Mouse (Mus musculus): ENCODE results near the gene Gm10320.

Gene Gm10320

DNA sequence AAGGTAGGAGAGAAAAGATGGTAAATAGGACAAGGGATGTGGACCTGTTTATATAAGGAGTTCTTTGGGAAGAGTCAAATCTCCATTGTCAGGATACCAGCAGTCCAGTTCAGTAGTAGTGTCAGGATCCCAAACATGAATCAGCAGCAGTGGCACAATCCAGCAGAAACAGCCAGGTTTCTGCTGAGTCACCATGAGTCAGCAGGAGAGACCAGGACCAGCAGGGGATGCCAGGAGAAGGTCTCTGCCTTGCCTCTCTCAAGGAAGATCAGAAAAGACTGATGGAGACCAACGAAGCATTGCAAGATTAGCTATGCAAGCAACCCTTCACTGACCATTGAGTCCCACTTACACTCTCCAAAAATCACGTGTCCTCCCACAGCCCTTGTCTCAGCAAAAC lies 35.4 kb downstream of the Gm10320 start:
- no peak for DNase-seq

GRCm38 (mm10) chr13:98455646-98456045 lies 36.2 kb downstream of the Gm10320 start:
- DNase-seq = no peak

DNA sequence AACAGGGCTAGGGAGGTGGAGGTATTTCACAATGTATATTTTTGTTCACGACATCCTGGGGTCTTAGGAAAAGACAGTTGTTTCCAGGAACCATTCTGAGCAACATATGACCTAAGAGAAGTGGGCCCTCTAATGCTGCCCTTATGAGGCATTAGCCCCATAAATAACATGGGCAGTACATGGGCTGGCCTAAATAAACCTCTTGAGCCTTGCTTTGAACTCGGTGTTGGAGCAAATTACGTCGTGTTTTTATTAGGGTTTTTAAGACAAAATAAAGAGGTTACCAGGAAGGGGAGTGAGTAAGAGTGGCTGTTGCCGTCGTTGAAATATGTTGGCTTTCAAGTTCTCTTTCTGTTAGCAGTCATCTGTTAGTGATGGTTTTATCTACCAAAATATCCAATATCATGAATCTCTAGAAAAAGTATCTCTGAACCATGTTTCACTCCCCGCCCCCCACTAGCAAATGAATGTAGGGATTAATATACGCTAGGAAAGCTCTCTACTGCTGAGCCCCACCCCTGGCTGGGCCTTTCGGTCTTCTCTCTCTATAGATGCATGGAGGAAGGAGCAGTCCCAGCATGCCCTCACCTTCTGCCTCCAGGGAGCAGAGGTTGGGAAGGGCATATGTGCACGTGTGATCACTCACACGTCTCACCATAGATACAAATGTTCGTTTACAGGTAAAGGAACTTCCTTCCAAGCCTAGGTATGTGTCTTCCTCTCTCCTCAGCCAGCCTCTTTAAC lies 37.4 kb downstream of the Gm10320 start:
- no peak for DNase-seq

- no peak for DNase-seq
Measured at GRCm38 (mm10) chr13:98453146-98453545, 38.7 kb downstream of the Gm10320 start.

DNA sequence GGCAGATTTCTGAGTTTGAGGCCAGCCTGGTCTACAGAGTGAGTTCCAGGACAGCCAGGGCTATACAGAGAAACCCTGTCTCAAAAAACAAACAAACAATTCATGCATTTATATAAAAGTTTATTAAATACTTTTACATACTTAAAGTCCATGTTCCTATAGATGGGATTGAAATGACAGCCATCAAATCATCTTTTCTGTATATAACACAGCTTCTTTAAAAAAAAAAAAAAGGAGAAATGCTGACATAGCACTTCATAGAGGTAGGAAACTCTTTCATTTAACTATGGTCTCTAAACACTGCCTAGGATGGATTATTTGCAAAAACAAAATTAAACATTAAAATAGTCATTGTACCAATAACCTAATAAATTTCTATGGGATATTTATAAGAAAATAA lies 43.1 kb downstream of the Gm10320 start:
- DNase-seq = no peak

DNA sequence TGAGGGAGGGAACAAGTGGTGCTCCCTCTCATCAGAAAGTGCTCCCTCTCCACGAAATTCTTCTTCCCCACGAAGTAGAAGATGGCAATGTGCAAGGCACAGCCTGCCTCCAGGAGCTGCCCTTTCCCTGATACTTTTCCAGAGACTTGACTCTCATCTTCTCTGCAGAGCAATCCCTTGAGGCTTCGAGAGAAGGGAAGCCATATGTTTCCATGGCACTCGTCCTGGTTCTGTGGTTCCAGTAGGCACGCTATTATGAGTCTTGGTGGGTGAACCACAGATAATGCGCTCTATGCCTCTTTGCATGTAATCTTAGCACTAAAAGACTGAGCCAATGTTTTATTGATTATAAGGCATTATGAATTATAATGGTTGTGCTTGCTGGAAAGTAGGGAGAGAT lies 44.1 kb downstream of the Gm10320 start:
- no peak for DNase-seq

GRCm38 (mm10) chr13:98445391-98446125 lies 46.2 kb downstream of the Gm10320 start:
- DNase-seq = no peak

DNA sequence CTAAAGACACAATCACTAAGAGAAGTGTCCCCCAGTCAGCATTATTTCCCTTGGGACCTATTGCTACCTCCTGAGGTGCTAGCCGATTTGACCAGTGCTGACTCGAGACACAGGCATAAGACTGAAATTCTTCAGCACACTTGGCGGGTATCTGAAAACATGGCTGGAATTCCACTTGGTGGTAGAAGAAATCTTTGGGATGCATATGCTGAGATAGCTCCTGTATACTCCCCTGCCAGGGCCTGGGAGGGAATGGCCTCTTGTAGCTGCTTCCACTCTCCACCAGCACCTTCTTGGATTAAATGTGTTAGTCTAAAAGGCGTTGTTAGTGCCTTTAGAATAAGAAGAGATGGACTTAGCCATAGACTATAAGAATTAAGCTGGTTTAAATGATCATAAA lies 50.8 kb downstream of the Gm10320 start:
- no peak for DNase-seq

DNA sequence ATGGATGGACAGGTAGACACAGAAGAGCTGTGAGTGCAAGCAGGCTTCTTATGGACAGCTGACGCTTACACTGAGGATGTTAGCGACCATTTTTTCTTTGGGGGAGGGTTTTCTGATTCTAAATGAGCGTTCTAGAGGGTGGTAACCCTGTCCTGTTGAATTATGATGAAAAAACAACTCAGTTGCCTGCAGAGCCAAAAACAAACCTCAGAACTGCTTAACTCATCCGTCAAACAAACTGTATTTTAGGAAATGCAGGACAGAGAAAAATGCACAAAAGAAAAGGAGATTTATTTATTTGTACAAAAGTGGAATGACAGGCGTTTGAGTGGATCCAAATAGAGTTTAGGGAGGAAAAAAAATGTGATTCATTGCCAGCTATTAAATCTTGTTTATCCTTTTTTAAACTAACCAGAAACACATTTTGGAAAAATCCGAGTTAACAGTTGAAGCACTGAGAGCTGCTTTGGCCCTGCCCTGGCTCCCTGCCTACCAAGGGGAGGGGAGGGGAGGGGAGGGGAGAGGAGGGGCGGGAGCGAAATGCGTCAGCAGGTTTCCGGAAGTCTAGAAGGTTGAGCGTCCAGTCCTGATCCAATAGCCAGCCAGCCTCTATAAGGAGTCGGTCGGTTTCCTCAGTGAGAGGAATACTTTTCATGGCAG lies 51.4 kb downstream of the Gm10320 start:
- DNase-seq = no peak
